Mouse (Mus musculus) lung, postnatal 10 days (tissue): ENCODE data around the gene Tdrd7.
A peak's percentile ranks its signal among the peaks of the same experiment; 100 is the strongest.

Experiments
- DNase-seq: peaks from one replicate; pipeline ENCODE4 v3.0.0; 2021

The Tdrd7 gene

DNA sequence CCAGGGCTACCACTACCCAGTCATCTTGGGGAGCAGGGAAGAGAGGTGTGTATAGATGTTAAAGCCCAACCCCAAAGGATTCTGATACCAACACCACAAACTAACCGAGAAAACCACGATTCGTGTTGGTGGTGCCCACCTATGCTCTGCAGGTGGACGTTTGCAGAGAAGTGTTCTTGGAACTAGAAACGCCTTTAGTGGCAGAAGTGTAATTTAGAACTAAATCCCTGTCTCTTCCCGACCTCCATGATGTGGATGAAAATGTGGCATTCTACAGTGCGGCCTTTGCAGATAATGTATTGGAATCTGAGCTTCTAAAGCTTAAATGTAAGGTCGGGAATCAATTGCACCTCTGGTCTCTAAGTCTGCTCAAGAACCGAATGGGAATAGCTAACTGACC, 7.8 kb downstream of the Tdrd7 start:
- DNase-seq = no peak

DNA sequence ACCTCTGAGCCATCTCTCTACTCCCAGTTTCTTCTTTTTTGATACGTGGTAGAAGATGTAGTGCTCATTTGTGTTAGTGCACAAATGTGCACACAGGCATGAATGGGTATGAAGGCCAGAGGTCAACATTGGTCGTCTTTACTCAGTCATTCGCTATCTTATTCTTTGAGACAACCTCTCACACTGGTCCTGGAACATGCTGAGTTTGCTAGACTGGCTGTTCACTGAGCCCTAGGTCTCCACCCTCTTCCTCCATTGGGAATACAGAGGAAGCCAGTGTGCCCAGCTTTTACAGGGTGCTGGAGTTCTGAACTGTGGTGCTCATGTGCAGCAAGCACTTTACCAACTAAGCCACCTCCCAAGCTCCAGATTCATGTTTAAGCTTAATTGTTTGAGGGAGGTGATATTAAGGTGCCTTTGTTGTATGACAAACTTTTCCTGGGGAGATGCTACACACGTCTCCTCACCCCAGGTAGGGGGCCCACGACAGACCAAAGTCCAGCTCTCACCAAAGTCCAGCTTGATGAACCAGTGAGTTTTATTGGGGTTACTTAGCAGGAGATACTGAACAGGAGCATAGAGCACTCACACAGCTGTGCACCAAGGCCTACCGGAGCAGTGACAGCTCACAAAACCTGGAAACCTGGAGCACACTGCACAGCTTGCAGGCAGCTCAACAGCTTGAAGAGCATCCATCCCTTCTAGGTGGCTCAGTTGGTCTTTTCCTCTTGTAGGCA, 12.0 kb downstream of the Tdrd7 start:
- DNase-seq = no peak

GRCm38 (mm10) chr4:45979916-45980315, 14.8 kb downstream of the Tdrd7 start:
- no peak for DNase-seq

GRCm38 (mm10) chr4:45981054-45981453, 15.9 kb downstream of the Tdrd7 start:
- no peak for DNase-seq

DNA sequence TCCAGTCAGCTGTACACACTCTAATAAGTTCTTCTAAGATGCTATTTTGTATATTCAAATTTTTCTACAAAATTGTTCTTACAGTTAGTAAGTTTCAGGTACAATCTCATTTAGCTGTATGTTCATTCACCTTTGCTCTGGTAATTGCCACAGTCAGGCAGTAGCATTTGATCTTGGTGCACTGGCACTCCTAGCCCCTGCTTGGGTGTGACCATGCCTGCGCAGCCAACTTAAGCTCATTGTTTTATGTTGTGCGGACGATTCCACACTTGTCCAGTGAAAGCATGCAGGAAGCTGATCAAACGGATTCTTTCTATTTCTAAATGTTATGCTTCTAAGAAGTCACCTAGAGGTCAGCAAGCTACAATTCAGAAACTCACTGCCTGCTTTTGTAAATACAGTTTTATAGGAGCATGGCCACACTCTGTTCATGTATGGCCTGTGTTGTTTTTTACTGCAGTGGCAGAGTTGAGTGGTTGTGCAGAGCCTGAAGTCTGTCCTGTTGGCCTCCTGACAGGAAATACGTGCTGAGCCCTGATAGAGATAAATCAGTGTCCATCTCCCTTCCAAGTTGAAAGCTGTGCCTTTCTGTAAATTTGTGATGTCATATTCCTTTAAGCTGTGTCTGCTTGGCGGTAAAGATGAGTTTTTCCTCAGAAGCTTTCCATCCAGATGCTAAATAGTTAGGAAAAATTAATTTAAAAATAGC, 25.4 kb downstream of the Tdrd7 start:
- DNase-seq = peak; percentile 48

GRCm38 (mm10) chr4:45998536-45998935, 33.4 kb downstream of the Tdrd7 start:
- no peak for DNase-seq

GRCm38 (mm10) chr4:46008142-46008793, 43.1 kb downstream of the Tdrd7 start:
- peak; percentile 43 for DNase-seq

DNA sequence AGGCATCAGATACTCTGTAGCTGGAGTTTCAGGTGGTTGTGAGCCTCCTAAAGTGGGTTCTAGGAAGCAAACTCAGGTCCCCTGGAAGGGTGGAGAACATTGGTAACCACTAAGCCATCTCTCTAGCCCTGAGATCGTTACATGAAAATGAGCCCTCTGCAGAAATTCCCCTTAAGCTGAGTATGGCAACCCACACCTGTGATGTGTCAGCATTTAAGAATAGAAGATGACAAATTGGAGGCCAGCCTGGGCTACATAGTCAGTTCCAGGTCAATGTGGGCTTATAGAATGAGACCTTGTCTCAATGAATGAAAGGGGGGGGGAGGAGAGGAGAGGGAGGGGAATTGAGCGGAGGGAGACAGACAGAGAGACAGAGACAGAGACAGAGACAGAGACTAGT, 46.6 kb downstream of the Tdrd7 start:
- DNase-seq = no peak

- DNase-seq = no peak
Observed at GRCm38 (mm10) chr4:46015605-46016004, 50.5 kb downstream of the Tdrd7 start.

DNA sequence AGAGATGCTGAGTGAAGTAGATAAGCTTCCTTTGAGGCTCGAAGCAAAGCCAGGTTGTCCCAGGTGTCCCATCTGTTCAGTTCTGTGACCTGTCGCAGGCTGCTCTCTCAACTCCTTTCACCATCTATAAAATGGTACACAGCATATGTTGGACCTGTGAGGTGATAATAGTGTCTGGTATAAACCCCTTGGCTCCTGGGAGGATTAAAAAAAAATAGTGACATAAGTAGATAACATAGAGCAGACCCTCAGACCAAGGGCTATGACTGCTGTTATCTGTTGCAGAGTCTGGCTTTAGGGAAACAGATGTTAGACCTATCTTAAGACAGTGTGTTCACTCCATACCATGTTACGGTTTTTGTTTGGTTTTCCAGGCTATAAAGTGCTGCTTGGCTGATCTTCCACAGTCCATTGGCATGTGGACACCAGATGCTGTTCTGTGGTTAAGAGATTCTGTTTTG, 57.9 kb downstream of the Tdrd7 start:
- DNase-seq = no peak

- peak; percentile 58 for DNase-seq
Observed at GRCm38 (mm10) chr4:46025893-46026292, 60.8 kb downstream of the Tdrd7 start.

- peak; percentile 31 for DNase-seq
Observed at GRCm38 (mm10) chr4:46028224-46028623, 63.1 kb downstream of the Tdrd7 start.

- no peak for DNase-seq
Observed at GRCm38 (mm10) chr4:46028781-46029180, 63.6 kb downstream of the Tdrd7 start.

- peak; percentile 73 for DNase-seq
Observed at GRCm38 (mm10) chr4:46029552-46029951, 64.4 kb downstream of the Tdrd7 start.

- DNase-seq = no peak
Observed at GRCm38 (mm10) chr4:46032448-46032847, 67.3 kb downstream of the Tdrd7 start.

DNA sequence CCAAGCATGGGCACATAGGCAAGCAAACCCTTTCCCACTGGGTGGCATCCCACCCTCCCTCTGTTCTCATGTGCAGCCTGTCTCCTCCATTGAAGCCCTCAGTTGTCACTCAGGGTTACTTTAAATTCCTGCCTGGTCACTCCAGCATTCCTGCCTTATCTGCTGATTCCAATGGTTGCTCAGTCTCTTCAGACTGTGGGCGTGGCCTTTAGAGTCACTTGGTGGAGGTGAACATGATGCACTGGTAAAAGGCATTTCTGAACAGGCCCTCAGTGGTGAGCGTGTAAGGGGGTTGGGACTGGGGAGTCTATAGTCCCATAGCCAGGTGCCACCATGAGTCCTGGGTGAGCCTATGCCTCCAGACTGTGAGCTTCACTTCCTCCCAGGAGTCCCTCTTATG, 68.1 kb downstream of the Tdrd7 start:
- peak; percentile 74 for DNase-seq

- DNase-seq = peak; percentile 35
Observed at GRCm38 (mm10) chr4:46038591-46038891, 73.4 kb downstream of the Tdrd7 start.

DNA sequence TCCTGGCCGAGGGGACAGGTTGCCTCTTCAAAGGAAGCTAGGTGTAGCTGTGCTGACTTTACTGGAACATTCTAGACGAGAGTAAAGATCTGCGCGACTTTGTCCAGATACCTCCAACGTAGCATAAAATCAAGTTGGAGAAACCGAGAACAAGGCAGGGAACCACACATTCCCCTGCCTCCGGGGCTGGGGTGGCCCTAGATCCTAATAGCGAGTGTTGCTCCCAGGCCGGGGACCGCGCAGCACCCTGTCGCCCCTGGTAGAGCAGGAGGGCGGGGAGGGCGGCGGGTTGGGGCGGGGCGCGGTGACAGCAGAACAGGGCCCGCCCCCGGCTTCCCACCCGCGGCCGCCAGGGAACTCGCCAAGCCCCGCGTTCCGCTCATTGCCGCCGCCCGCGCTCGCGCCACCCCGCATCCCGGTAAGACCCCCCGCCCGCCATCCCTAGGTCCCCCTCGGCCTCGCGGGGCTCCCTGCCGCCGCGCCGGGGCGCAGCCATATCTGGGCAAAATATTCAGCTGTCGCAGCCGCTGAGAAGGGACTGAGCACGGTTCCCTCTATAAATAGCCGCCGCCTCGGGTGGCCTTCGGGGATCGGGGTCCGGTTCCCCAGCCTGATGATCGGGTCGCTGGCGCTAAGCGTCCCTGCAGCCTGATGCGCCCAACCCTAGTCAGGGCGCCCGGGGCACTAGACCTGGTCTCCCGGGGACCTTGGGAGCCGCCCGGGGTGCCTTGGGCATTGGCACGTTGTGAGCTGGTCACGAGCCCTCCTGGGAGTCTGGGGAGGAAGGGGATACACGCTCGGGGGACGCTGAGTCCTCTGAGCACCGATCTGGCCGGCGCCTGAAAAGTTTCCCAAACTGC, 74.0 kb downstream of the Tdrd7 start, which contains the start of gene Tmod1:
TSS of gene Tmod1 (plus strand) at position 44 of the 860 bp plus-strand sequence.
- DNase-seq = peak; percentile 77

DNA sequence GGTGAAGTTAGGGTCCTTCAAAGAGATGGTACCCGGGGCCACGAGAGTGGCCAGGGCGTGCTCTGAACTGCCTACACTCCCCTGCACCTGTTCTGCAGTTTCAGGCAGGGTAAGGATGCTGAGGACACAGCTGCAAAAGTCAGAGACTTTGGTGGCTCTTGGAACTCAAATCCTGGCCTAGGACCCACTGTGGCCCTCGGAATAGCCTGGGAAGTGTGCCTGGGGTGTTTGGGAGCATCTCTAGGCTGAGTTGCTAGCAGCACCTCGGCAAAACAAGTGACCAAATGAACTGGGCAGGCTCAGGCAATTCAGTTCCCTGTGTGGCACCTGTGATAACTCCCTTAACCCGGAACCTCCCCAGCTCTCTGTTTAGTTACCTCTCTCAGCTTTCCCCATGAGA, 74.8 kb downstream of the Tdrd7 start:
- DNase-seq = no peak

DNA sequence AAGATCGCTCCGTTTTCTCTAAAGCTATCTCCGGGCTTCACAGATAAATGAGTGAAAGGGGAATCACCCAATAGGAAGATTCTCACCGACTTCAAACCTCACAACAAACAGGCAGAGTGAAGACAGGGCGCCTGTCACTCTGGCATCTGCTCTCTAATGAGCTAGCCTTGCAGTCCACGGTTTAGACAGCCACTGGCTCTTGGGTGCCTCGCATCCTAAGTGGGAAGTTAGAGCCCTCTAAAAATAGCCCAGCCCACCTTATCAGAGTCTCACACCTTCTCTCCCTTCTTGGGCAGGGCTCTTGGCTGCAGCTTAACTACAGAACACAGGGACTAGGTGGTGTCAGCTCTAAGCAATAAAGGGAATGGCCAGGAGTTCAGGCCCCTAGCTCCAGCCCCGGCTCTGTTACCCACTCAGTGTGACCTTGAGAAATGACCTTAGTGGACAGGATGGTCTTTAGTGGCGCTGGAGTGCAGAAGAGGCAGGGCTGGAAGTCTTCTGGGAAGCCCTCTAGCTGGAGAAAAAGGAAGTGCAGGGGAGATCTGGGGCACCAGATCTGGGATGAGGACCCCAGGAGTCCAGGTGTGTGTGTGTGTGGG, 75.6 kb downstream of the Tdrd7 start:
- DNase-seq = no peak

- no peak for DNase-seq
Observed at GRCm38 (mm10) chr4:46041761-46042504, 76.8 kb downstream of the Tdrd7 start.

GRCm38 (mm10) chr4:46042505-46042850, 77.3 kb downstream of the Tdrd7 start:
- DNase-seq = no peak
